Mouse (Mus musculus) heart, postnatal 14 days (tissue): Measurements from ENCODE around the gene Sms. TPM values are rescaled to one million over a fixed set of nuclear protein-coding genes. Genes with fewer than 3 reads are reported as not detected.

Experiments used
- DNase-seq, 2 experiments: peaks; one replicate each; pipeline ENCODE4 v3.0.0; 2021 to 2022
- intact Hi-C: fragments of 180-260 bp; cut with DNase I; formaldehyde crosslinking; loops from one replicate; pipeline ENCODE4 v1.15.1; 2025
- total RNA-seq, 2 experiments: library from RNA; stranded (reverse); gene quantifications; 2 replicates each; pipeline ENCODE4 v1.2.3; 2021

Gene Sms
- total RNA-seq, 2 experiments from 2014 or later, result 26.0 to 28.9 TPM

DNA sequence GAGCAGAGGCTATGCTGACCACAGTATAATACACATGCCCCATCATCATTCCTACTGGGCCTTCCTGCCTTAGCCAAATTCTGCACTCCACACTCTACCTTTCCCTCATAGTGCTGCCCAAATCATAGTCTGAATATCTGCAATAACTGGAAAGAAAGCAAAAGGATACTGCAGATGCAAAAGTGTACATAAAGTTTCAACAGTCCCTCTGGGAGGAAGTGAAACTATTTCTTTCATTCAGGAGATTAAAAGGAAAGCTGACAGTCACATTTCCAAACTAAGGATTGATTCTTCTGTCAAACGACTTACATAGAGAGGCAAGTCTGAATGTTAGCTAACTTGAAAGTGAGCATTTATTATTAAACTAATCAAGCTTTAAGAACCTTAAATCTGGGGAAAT lies 26.1 kb downstream of the Sms start:
- no peak for DNase-seq
- intact Hi-C loops, result loop anchor here (10.0 kb wide), 2 partner anchors 1149 to 1459 kb away; no protein-coding TSS in a partner anchor

DNA sequence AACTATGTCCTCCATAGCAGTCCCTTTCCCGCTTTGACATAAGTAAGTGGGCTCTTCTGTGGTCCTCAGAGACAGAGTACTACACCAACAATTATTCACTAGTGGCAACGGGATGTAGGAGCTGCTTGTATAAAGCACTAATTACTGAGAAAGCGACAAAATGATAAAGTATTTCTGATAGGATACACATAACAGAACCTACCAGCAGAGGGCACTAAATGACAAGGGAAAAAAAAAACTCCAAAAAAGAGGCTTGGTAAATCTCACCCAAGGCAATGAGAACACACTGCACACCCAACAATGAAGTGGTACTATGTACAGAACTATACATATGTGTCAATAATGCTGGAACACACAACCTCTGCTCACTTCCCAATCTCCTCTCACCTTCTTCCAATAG lies 29.4 kb downstream of the Sms start:
- intact Hi-C loops, result loop anchor here (1.0 to 10.0 kb wide), 4 partner anchors 182 to 1815 kb away; no protein-coding TSS in a partner anchor
- peak in 1 of 2 experiments; percentile 9 for DNase-seq

DNA sequence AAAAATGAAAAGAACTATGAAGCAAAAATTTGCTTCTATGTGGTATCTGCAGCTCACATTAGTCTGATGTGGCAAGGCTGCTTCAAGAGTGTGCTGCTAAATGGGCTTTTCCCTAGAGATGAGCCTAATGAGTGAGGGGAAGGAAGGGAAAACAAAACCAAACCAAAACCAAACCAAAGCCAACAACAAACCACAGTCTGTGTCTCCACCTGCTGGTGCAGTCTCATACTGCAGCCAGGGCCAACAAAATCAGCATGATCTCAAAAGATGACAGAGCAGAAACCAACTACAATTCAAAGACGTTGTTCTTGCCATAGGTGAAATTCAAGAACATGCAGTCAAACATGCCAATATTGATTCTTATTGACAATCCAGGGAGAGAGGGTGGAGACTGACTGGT lies 37.7 kb downstream of the Sms start:
- DNase-seq, result peak; percentile 37 to 64
- intact Hi-C loops, result loop anchor here (10.0 kb wide), 1 partner anchor 540 kb away; no protein-coding TSS in a partner anchor

DNA sequence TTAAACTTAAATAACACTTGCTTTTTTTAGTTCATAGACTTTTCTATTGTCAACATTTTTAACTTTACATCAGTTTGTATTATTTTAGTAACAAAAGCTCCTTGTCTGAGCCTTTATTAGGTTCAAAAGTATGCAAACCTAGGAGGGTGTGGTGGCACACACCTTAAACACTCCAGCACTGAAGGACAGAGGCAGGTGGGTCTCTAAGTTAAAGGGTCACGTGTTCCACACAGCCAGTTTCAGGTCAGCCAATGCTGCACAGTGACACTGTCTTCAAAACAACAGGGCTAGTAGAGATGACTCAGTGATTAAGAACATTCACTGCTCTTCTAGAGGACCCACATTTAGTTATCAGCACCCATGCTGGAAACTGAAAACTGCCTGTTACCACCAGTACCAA lies 43.1 kb downstream of the Sms start:
- intact Hi-C loops, result no loop called here
- no peak for DNase-seq

- no peak for DNase-seq
- intact Hi-C loops, result no loop called here
These were observed 44.7 kb downstream of the Sms start for GRCm38 (mm10) chrX:157447431-157447830.

GRCm38 (mm10) chrX:157434768-157435167 lies 57.3 kb downstream of the Sms start:
- intact Hi-C loops, result no loop called here

DNA sequence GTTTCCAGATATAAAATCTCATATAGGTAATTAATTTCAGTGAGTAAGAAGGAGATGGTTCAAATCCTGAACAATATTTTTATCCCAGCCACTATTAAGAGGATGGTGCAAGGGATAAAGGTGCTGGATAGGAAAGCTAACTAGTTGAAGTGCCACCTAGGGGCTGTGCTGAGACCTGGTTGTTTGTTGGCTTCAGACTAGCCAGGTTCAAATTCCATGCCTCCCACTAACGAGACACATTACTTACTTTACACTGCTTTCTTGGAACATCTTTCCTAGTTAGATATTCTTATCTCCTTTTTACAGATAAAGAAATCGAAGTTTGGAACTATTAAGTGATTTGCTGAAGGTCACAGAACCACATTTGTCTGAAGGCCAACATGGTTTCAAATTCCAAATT lies 72.6 kb downstream of the Sms start:
- intact Hi-C loops, result no loop called here
- DNase-seq, result no peak

More at GRCm38 (mm10) chrX:157434768-157435167, 57.3 kb downstream of the Sms start:
- DNase-seq, result no peak

DNA sequence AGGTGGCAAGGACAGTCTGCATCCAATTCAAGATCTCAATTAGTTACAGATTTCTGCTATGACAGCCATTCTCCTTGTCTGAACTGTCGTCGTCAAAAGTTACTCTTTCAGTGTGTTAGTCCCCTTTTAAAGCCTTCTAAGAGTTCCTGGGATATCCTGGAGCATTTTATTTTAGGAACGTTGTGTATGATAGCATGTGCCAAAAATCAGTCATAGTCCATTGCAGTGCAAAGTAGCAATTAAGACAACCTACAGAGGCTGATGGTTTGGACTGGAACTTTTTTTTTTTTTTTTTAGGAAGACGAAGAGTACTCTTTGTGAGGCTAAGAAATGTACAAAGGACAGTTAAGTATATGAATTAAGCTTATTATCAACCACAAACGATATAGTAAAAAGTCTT lies 76.9 kb downstream of the Sms start, which contains the start of gene Phex:
Gene Phex, minus strand, starts transcription at position 101 of the 400 bp plus-strand sequence.
- DNase-seq, result no peak
- intact Hi-C loops, result no loop called here

DNA sequence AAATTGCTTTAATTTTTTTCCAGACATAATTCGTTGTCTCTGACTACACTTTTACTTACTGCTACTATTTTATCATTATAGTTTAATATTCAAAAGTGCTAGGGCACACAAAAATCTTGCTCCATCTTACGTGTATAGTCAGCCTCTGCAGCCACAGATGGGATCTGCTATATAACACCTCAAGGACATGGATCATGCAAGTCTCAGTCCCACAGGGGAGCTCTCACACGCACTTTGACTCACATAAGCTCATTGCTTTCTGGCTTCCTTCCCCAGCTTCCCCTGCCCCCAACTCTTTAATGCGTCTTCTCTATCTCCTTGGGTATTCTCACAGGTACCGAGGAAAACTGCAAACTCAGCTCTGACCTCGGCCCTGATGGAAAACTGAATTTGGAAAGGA lies 87.2 kb downstream of the Sms start:
- intact Hi-C loops, result no loop called here
- DNase-seq, result no peak

Other genes starting within 250 kb of the Sms start
- gene Phex, start 77.0 kb downstream of the Sms start, total RNA-seq, result under 1 TPM; 0.07 to 0.10 TPM
- under 1 TPM in 1 of 2 experiments, not detected in 1; 0.60 TPM for gene Yy2, start 76.7 kb upstream of the Sms start, total RNA-seq
- gene Mbtps2, start 106.4 kb upstream of the Sms start, total RNA-seq, result 10 to 100 TPM; 13.2 to 14.4 TPM
- 100 to 1,000 TPM; 392 to 395 TPM for gene Smpx, start 206.6 kb upstream of the Sms start, total RNA-seq